Mouse (Mus musculus): Measurements from ENCODE around the gene Tmem150b. TPM values are rescaled to one million over a fixed set of nuclear protein-coding genes. Genes with fewer than 3 reads are reported as not detected.

Gene Tmem150b
- polyA plus RNA-seq (2016; fragmentation: Nextera tagmentation; extraction: Ambion mirVana) = 0.33 TPM in 1 of 2 replicates, not detected in the other

- H3K9ac ChIP-seq = no peak within 1 kb of the TSS
Measured at GRCm38 (mm10) chr7:4725169-4725568, at the start of gene Tmem150b. Gene Tmem150b, minus strand, starts transcription at chr7:4725249.

GRCm38 (mm10) chr7:4771202-4771601 lies 46.2 kb upstream of the Tmem150b start, which contains the start of gene Fam71e2:
Gene Fam71e2, minus strand, starts transcription at chr7:4771302.
- 61% methylated on average over 5 of the region's 5 CpGs for WGBS
- Histone ChIP-seq H3K27ac (no peak within 1 kb of the TSS), H3K4me2 (replicated peaks) (no peak within 1 kb of the TSS), H3K4me3 (no peak within 1 kb of the TSS), H3K9me3 (no peaks in the 10 kb centered on the region), H3K36me3 (no peaks in the 10 kb centered on the region), H3K4me1 (no peaks in the 10 kb centered on the region), H3K27me3 (peaks cover 13% of the 10 kb centered on the region), H3K9ac (no peak within 1 kb of the TSS)
- ATAC-seq (ENCODE audit: insufficient number of reproducible peaks, insufficient read depth, low FRiP score, low TSS enrichment) = no peak

More at GRCm38 (mm10) chr7:4725169-4725568, at the start of gene Tmem150b:
- no peaks in the 10 kb centered on the region for H3K9me3 ChIP-seq
- no peaks in the 10 kb centered on the region for H3K27me3 ChIP-seq
- 75% methylated on average over 7 of the region's 7 CpGs for WGBS
- no peak within 1 kb of the TSS for H3K4me2 ChIP-seq (replicated peaks)
- H3K27ac ChIP-seq = no peak within 1 kb of the TSS
- no peak for ATAC-seq (ENCODE audit: insufficient number of reproducible peaks, insufficient read depth, low FRiP score, low TSS enrichment)
- no peaks in the 10 kb centered on the region for H3K4me1 ChIP-seq
- H3K36me3 ChIP-seq = no peaks in the 10 kb centered on the region
- no peak within 1 kb of the TSS for H3K4me3 ChIP-seq

- H3K9ac ChIP-seq = no peak overlapping the region
- H3K4me3 ChIP-seq = no peak overlapping the region
- 11% methylated on average over 4 of the region's 4 CpGs for WGBS
- H3K9me3 ChIP-seq = no peaks in the 10 kb centered on the region
- ATAC-seq (ENCODE audit: insufficient number of reproducible peaks, insufficient read depth, low FRiP score, low TSS enrichment) = no peak
- 0 out of 2 replicates have a peak, but pooled peaks cover 2% of the 10 kb centered on the region for H3K27me3 ChIP-seq
- no peaks in the 10 kb centered on the region for H3K36me3 ChIP-seq
- no peak overlapping the region for H3K4me2 ChIP-seq (replicated peaks)
- no peak overlapping the region for H3K27ac ChIP-seq
- H3K4me1 ChIP-seq = peaks cover 4% of the 10 kb centered on the region
Measured at GRCm38 (mm10) chr7:4764946-4765710, 40.1 kb upstream of the Tmem150b start.

- no peaks in the 10 kb centered on the region; the same call in 1 of the 2 replicates for H3K4me1 ChIP-seq
- 44% methylated on average over 1 of the region's 1 CpGs for WGBS
Measured at GRCm38 (mm10) chr7:4759670-4760069, 34.6 kb upstream of the Tmem150b start.

GRCm38 (mm10) chr7:4752821-4753570 lies 27.9 kb upstream of the Tmem150b start, which contains the start of gene Cox6b2:
Gene Cox6b2, minus strand, starts transcription at chr7:4753094.
- H3K27me3 ChIP-seq = no peaks in the 10 kb centered on the region
- peak within 1 kb of the TSS; percentile 86 for H3K27ac ChIP-seq
- H3K9ac ChIP-seq = peak within 1 kb of the TSS; percentile 19; the same call in 1 of the 2 replicates
- ATAC-seq (ENCODE audit: insufficient number of reproducible peaks, insufficient read depth, low FRiP score, low TSS enrichment) = peak; percentile 92
- WGBS = 3% methylated on average over 24 of the region's 24 CpGs
- no peaks in the 10 kb centered on the region for H3K9me3 ChIP-seq
- peak within 1 kb of the TSS; percentile 43 for H3K4me3 ChIP-seq
- peaks cover 10% of the 10 kb centered on the region; the same call in 1 of the 2 replicates for H3K4me1 ChIP-seq
- H3K36me3 ChIP-seq = no peaks in the 10 kb centered on the region
- peak within 1 kb of the TSS; percentile 47 for H3K4me2 ChIP-seq (replicated peaks)

More at GRCm38 (mm10) chr7:4759670-4760069, 34.6 kb upstream of the Tmem150b start:
- Histone ChIP-seq H3K9ac (no peak overlapping the region), H3K4me3 (no peak overlapping the region), H3K9me3 (no peaks in the 10 kb centered on the region), H3K36me3 (no peaks in the 10 kb centered on the region), H3K4me2 (replicated peaks) (no peak overlapping the region), H3K27ac (no peak overlapping the region), H3K27me3 (no peaks in the 10 kb centered on the region)
- ATAC-seq (ENCODE audit: insufficient number of reproducible peaks, insufficient read depth, low FRiP score, low TSS enrichment) = no peak

- Histone ChIP-seq H3K27me3 (no peaks in the 10 kb centered on the region), H3K36me3 (peaks cover under 1% of the 10 kb centered on the region; the same call in 1 of the 2 replicates), H3K9ac (peak overlapping the region; percentile 19; the same call in 1 of the 2 replicates), H3K4me2 (replicated peaks) (peak overlapping the region; percentile 47), H3K27ac (peak overlapping the region; percentile 86), H3K4me1 (peaks cover 10% of the 10 kb centered on the region; the same call in 1 of the 2 replicates), H3K4me3 (peak overlapping the region; percentile 43), H3K9me3 (no peaks in the 10 kb centered on the region)
- ATAC-seq (ENCODE audit: insufficient number of reproducible peaks, insufficient read depth, low FRiP score, low TSS enrichment) = peak; percentile 70
- 2% methylated on average over 30 of the region's 30 CpGs for WGBS
Measured at GRCm38 (mm10) chr7:4751971-4752820, 27.1 kb upstream of the Tmem150b start.

GRCm38 (mm10) chr7:4749169-4749568 lies 24.1 kb upstream of the Tmem150b start:
- Histone ChIP-seq H3K9ac (no peak overlapping the region), H3K9me3 (no peaks in the 10 kb centered on the region), H3K27ac (no peak overlapping the region), H3K27me3 (no peaks in the 10 kb centered on the region), H3K4me3 (no peak overlapping the region), H3K4me1 (peaks cover 10% of the 10 kb centered on the region; the same call in 1 of the 2 replicates), H3K4me2 (replicated peaks) (no peak overlapping the region), H3K36me3 (peaks cover 27% of the 10 kb centered on the region)
- ATAC-seq (ENCODE audit: insufficient number of reproducible peaks, insufficient read depth, low FRiP score, low TSS enrichment) = no peak
- 78% methylated on average over 2 of the region's 2 CpGs for WGBS

GRCm38 (mm10) chr7:4748321-4748720 lies 23.3 kb upstream of the Tmem150b start:
- Histone ChIP-seq H3K9me3 (no peaks in the 10 kb centered on the region), H3K4me1 (peaks cover 10% of the 10 kb centered on the region; the same call in 1 of the 2 replicates), H3K9ac (no peak overlapping the region), H3K4me3 (no peak overlapping the region), H3K27me3 (no peaks in the 10 kb centered on the region), H3K36me3 (peaks cover 35% of the 10 kb centered on the region), H3K27ac (no peak overlapping the region), H3K4me2 (replicated peaks) (no peak overlapping the region)
- 75% methylated on average over 4 of the region's 4 CpGs for WGBS
- ATAC-seq (ENCODE audit: insufficient number of reproducible peaks, insufficient read depth, low FRiP score, low TSS enrichment) = no peak

- WGBS = 72% methylated on average over 9 of the region's 9 CpGs
- peaks cover 45% of the 10 kb centered on the region for H3K36me3 ChIP-seq
- H3K9ac ChIP-seq = no peak overlapping the region
- no peak overlapping the region for H3K4me2 ChIP-seq (replicated peaks)
- H3K4me1 ChIP-seq = peaks cover 14% of the 10 kb centered on the region; the same call in 1 of the 2 replicates
- no peaks in the 10 kb centered on the region for H3K27me3 ChIP-seq
- H3K27ac ChIP-seq = no peak overlapping the region
- no peaks in the 10 kb centered on the region for H3K9me3 ChIP-seq
- H3K4me3 ChIP-seq = no peak overlapping the region
- no peak for ATAC-seq (ENCODE audit: insufficient number of reproducible peaks, insufficient read depth, low FRiP score, low TSS enrichment)
Measured at GRCm38 (mm10) chr7:4747156-4747899, 22.3 kb upstream of the Tmem150b start.

- Histone ChIP-seq H3K27me3 (no peaks in the 10 kb centered on the region), H3K27ac (no peak overlapping the region), H3K4me1 (peaks cover 15% of the 10 kb centered on the region), H3K4me3 (no peak overlapping the region), H3K36me3 (peaks cover 50% of the 10 kb centered on the region), H3K9me3 (no peaks in the 10 kb centered on the region), H3K9ac (no peak overlapping the region), H3K4me2 (replicated peaks) (no peak overlapping the region)
- WGBS = 88% methylated on average over 22 of the region's 22 CpGs
- no peak; the same call in 1 of the 2 replicates for ATAC-seq (ENCODE audit: insufficient number of reproducible peaks, insufficient read depth, low FRiP score, low TSS enrichment)
Measured at GRCm38 (mm10) chr7:4746326-4746980, 21.4 kb upstream of the Tmem150b start.

Measured in embryonic facial prominence, embryonic 12.5 days (tissue).